Mouse (Mus musculus) ES-E14 (cell line): ENCODE results near the gene Dync2li1. TPM values are rescaled to one million over a fixed set of nuclear protein-coding genes. Genes with fewer than 3 reads are reported as not detected.

Experiments
- DNase-seq: peaks from one replicate; pipeline ENCODE4 v3.0.0-alpha.2; 2013; ENCODE audit warnings: low read depth, low spot score
- H3K27ac ChIP-seq: 2 replicates; pipeline ENCODE4 v1.5.1; 2012; ENCODE audit warnings: low read depth, mild to moderate bottlenecking, low read length, moderate library complexity, mixed read lengths; ENCODE audit not compliant: poor library complexity, insufficient read depth, severe bottlenecking
- H3K36me3 ChIP-seq: 2 replicates; pipeline ENCODE4 v1.6.1; 2012; ENCODE audit warnings: mild to moderate bottlenecking, low read length, moderate library complexity, mixed read lengths; ENCODE audit not compliant: control insufficient read depth, poor library complexity, insufficient read depth, severe bottlenecking
- H3K4me1 ChIP-seq, 2 experiments: fragments of 150-350 bp in 1 of 2; sonication (generic) in 1 of 2; 2 replicates each; pipeline ENCODE4 v1.6.1; 2012; ENCODE audit warnings: low read length in 2 of 2, mild to moderate bottlenecking in 1 of 2, mixed read lengths in 1 of 2; ENCODE audit not compliant: control insufficient read depth in 2 of 2, insufficient read depth in 2 of 2, poor library complexity in 1 of 2
- H3K4me3 ChIP-seq, 2 experiments: fragments of 150-350 bp in 1 of 2; sonication (generic) in 1 of 2; 2 replicates each; pipeline ENCODE4 v1.5.1; 2012; ENCODE audit warnings: low read length in 2 of 2, low read depth in 1 of 2, mild to moderate bottlenecking in 1 of 2, mixed read lengths in 1 of 2; ENCODE audit not compliant: insufficient read depth in 1 of 2, poor library complexity in 1 of 2, severe bottlenecking in 1 of 2
- H3K9ac ChIP-seq: 2 replicates; pipeline ENCODE4 v1.6.1; 2012; ENCODE audit warnings: low read depth, mild to moderate bottlenecking, low read length, mixed read lengths; ENCODE audit not compliant: poor library complexity, insufficient read depth, severe bottlenecking
- H3K9me3 ChIP-seq: fragments of 150-350 bp; sonication (generic); 2 replicates; pipeline ENCODE4 v1.6.1; 2012; ENCODE audit warnings: low read depth, mild to moderate bottlenecking, low read length; ENCODE audit not compliant: control insufficient read depth, insufficient read depth
- CHD2 ChIP-seq: IDR thresholded peaks from 2 replicates; pipeline ENCODE4 v1.6.1; 2014; ENCODE audit warnings: mild to moderate bottlenecking, low read depth, low read length, inconsistent platforms
- HCFC1 ChIP-seq: IDR thresholded peaks from 2 replicates; pipeline ENCODE4 v1.6.1; 2012; ENCODE audit warnings: low read length, inconsistent platforms, borderline replicate concordance; ENCODE audit not compliant: insufficient read depth
- MAFK ChIP-seq: IDR thresholded peaks from 2 replicates; pipeline ENCODE4 v1.6.1; 2014; ENCODE audit warnings: mild to moderate bottlenecking, low read depth, low read length, inconsistent platforms; ENCODE audit not compliant: insufficient read depth
- ZC3H11A ChIP-seq: IDR thresholded peaks from 2 replicates; pipeline ENCODE4 v1.6.1; 2012; ENCODE audit warnings: low read depth, mild to moderate bottlenecking, inconsistent platforms, low read length, borderline replicate concordance
- ZNF384 ChIP-seq: IDR thresholded peaks from 2 replicates; pipeline ENCODE4 v1.6.1; 2012; ENCODE audit warnings: low read depth, low read length, inconsistent platforms
- in situ Hi-C, 2 experiments: fragments of 600-800 bp; cut with MboI; formaldehyde crosslinking; loops; one replicate each; pipeline ENCODE4 v1.15.1; 2025; ENCODE audit warnings: low sequenced_read_pairs in 2 of 2, inconsistent platforms in 1 of 2; ENCODE audit not compliant: unreplicated experiment in 2 of 2
- total RNA-seq: library from RNA; depleted of rRNA; stranded (reverse); fragments of 300-350 nt; gene quantifications from 2 replicates; pipeline ENCODE4 v1.2.3, GENCODE M21; 2012

The Dync2li1 gene
- total RNA-seq, 1 experiment = 5.9 TPM

DNA sequence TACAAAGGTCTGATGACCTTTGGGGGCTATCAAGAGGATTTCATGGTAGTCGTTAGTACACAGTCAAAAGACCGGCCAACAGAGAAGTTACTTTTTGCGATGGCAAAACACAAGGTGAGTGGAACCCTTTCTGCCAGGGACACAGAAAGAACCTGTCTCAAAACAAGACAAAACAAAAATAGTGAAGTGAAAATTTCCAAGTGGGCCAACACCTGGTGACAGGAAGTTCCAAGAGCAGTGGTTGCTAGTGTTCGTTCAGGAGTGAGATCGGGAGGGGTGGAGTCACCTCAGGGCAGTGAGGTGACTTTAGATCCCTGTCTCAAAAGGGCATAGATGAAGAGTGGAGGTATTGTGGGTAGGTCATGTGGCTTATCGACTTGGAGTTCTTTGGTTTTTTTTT, 8.3 kb upstream of the Dync2li1 start:
- DNase-seq = no peak
- Histone ChIP-seq H3K9ac (no peak overlapping the region), H3K4me3 (no peak overlapping the region), H3K4me1 (peaks cover 0 to 2% of the 10 kb centered on the region in 2 experiments; a peak in 2 of 4 replicates), H3K27ac (no peak overlapping the region), H3K9me3 (no peaks in the 10 kb centered on the region), H3K36me3 (peaks cover 3% of the 10 kb centered on the region; the same call in 1 of the 2 replicates)
- in situ Hi-C loops = no loop called here
- no peak for TF ChIP-seq HCFC1
- TF ChIP-seq ZNF384 = no peak
- TF ChIP-seq ZC3H11A = no peak
- no peak for TF ChIP-seq MAFK
- no peak for TF ChIP-seq CHD2

DNA sequence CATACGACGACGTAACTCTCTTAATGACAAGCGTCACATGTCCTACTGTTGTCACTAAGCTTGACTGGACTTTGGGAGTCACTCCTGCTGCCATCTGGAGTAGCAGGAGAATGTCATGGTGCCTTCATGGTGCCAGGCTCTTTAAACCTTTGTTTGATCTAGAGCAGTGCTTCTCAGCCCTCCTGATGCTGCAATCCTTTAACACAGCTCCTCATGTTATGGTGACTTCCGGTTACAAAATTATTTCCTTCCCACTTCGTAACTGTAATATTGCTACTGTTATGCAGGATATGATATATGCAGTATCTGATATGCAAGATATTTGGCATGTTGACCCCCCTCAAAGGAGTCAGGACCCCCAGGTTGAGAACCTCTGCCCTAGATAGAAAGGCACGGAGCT, 7.2 kb upstream of the Dync2li1 start:
- H3K36me3 ChIP-seq = no peaks in the 10 kb centered on the region; the same call in 1 of the 2 replicates
- no peak overlapping the region for H3K4me3 ChIP-seq
- no peak for DNase-seq
- H3K27ac ChIP-seq = no peak overlapping the region
- in situ Hi-C loops = no loop called here
- H3K9ac ChIP-seq = no peak overlapping the region
- no peak for TF ChIP-seq CHD2
- TF ChIP-seq HCFC1 = no peak
- TF ChIP-seq ZC3H11A = no peak
- no peak for TF ChIP-seq ZNF384
- TF ChIP-seq MAFK = no peak
- H3K9me3 ChIP-seq = no peaks in the 10 kb centered on the region
- H3K4me1 ChIP-seq = peaks cover 0 to 2% of the 10 kb centered on the region in 2 experiments; a peak in 2 of 4 replicates

DNA sequence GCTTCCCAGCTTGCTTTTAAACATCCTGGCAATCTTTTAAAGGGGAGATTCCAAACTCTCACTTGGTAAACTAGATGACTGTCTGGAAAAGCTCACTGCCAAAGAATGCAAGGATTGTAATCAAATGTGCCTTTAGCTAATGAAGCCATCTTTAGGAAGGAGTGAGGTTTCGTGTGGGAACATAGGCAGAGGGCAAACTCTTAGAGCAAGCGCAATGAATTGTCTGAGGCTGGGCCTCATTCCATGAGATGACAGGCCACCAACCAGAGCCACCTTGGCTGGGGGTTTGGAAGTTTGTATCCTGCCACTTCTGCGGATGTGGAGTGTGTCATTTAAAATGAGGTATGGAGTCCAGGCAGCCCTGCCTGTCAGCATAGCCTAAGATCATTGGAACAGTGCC, 6.2 kb upstream of the Dync2li1 start:
- Histone ChIP-seq H3K27ac (no peak overlapping the region), H3K36me3 (no peaks in the 10 kb centered on the region), H3K9ac (no peak overlapping the region), H3K9me3 (no peaks in the 10 kb centered on the region), H3K4me1 (peaks cover 0 to 2% of the 10 kb centered on the region in 2 experiments; a peak in 2 of 4 replicates), H3K4me3 (no peak overlapping the region)
- no peak for DNase-seq
- in situ Hi-C loops = no loop called here
- TF ChIP-seq ZC3H11A (no peak), HCFC1 (no peak), ZNF384 (no peak), MAFK (no peak), CHD2 (no peak)

DNA sequence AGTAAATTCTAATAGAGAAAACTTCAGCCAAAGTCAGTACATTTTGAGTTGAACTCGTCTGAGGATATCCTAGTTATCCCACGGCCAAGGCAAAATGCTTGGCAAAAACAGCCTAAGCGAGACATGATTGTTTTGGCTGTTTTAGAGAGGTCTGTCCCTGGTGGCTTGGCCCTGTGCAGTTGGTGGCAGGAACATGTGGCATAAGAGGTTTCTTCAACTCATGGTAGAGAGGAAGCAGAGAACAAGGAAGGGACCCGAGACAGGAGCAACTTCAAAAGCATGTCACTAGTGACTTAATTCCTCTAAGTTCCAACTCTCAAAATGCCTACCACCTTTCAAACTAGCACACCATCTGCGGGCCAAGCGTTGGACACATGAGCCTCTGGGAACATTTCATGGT, 5.7 kb upstream of the Dync2li1 start:
- Histone ChIP-seq H3K4me3 (no peak overlapping the region), H3K4me1 (peaks cover 0 to 2% of the 10 kb centered on the region in 2 experiments; a peak in 2 of 4 replicates), H3K27ac (no peak overlapping the region), H3K9me3 (no peaks in the 10 kb centered on the region), H3K9ac (no peak overlapping the region), H3K36me3 (no peaks in the 10 kb centered on the region)
- TF ChIP-seq CHD2 = no peak
- TF ChIP-seq ZNF384 = no peak
- TF ChIP-seq HCFC1 = no peak
- in situ Hi-C loops = no loop called here
- no peak for DNase-seq

DNA sequence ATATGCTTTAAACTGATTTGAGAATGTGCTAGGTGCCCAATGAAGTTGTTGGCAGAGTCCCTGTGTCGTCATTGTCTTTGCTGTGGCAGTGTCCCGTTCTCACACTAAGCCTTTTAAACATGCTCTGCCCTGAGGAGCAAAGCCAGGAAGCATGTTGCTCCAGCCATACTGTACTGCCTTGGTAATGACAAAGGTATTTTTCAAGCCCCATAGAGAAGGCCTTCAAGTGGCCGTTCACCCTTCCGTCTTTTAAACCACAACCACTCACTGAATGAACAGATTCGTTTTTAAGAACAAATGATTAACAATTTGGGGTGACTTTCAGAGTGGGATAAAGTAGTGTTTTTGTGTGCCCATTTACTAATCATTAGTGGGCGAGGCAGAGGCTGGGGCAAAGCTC, 5.1 kb upstream of the Dync2li1 start:
- no peak overlapping the region for H3K4me3 ChIP-seq
- TF ChIP-seq ZNF384 (no peak), CHD2 (no peak), HCFC1 (no peak), MAFK (no peak), ZC3H11A (no peak)
- no peaks in the 10 kb centered on the region for H3K9me3 ChIP-seq
- no peak overlapping the region for H3K27ac ChIP-seq
- no peak for DNase-seq
- in situ Hi-C loops = no loop called here
- H3K4me1 ChIP-seq = peaks cover 0 to 2% of the 10 kb centered on the region in 2 experiments; a peak in 2 of 4 replicates
- no peaks in the 10 kb centered on the region for H3K36me3 ChIP-seq
- H3K9ac ChIP-seq = no peak overlapping the region
